Mouse (Mus musculus) E14TG2a.4 (cell line): Measurements from ENCODE around the gene Adcy5.

Source experiments
- CTCF ChIP-seq: conservative IDR thresholded peaks from 2 replicates; pipeline ENCODE4 v1.5.1; 2014; ENCODE audit warnings: low read length
- NANOG ChIP-seq: IDR thresholded peaks from 2 replicates; pipeline ENCODE4 v1.6.1; 2014; ENCODE audit warnings: borderline replicate concordance, low read length, mixed read lengths

DNA sequence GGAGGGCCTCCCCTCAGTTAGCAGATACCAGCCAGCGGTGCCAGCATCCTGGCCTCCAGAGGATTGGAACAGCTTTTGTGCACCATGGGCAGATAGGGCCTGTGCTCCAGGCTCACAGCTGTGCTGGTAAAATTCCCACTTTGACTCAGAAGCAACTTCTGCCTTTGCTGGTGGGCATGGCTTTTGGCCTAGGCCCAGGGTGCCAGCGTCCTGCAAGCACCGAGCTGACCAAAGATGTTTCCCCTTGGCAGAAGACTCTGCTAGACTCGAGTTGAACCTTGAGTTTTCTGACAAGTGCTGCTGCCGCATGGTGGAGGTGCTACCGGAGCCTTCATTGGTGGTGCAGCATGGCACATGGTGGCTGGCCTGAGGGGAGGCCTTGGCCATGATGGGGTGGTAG, 149.0 kb downstream of the Adcy5 start:
- TF ChIP-seq CTCF (no peak), NANOG (no peak)
